Mouse (Mus musculus) midbrain, embryonic 15.5 days (tissue): Measurements from ENCODE around the gene Actbl2. TPM values are rescaled to one million over a fixed set of nuclear protein-coding genes. Genes with fewer than 3 reads are reported as not detected.

Source experiments
- ATAC-seq: fragments of 200-750 bp; cut with Nextera tagmentation; replicated peaks from 2 replicates; pipeline ENCODE4 v1.8.0; 2017; ENCODE audit warnings: moderate TSS enrichment
- H3K27ac ChIP-seq: fragments of 300-500 bp; sonication (generic); 2 replicates; pipeline ENCODE4 v1.5.1; 2015; ENCODE audit warnings: mild to moderate bottlenecking, inconsistent platforms
- H3K27me3 ChIP-seq: fragments of 300-500 bp; sonication (generic); replicated peaks from 2 replicates; pipeline ENCODE4 v1.6.1; 2015; ENCODE audit warnings: inconsistent platforms
- H3K36me3 ChIP-seq: fragments of 300-500 bp; sonication (generic); replicated peaks from 2 replicates; pipeline ENCODE4 v1.6.1; 2015; ENCODE audit warnings: inconsistent platforms
- H3K4me1 ChIP-seq: fragments of 300-500 bp; sonication (generic); 2 replicates; pipeline ENCODE4 v1.6.1; 2015; ENCODE audit warnings: inconsistent platforms
- H3K4me2 ChIP-seq: fragments of 300-500 bp; sonication (generic); 2 replicates; pipeline ENCODE4 v1.6.1; 2015; ENCODE audit warnings: inconsistent platforms, mild to moderate bottlenecking, moderate library complexity
- H3K4me3 ChIP-seq: fragments of 300-500 bp; sonication (generic); 2 replicates; pipeline ENCODE4 v1.5.1; 2015; ENCODE audit warnings: mild to moderate bottlenecking, inconsistent platforms
- H3K9ac ChIP-seq: fragments of 300-500 bp; sonication (generic); 2 replicates; pipeline ENCODE4 v1.6.1; 2015; ENCODE audit warnings: mild to moderate bottlenecking, inconsistent platforms
- H3K9me3 ChIP-seq: fragments of 300-500 bp; sonication (generic); 2 replicates; pipeline ENCODE4 v1.6.1; 2016; ENCODE audit warnings: inconsistent platforms
- WGBS: fragments of 180-500 bp; shearing (Covaris S2); methylation state at CpG from one replicate; pipeline ENCODE4 v1.1.7; 2015; ENCODE audit warnings: mixed read lengths; 5-methylcytosine and 5-hydroxymethylcytosine counted together
- polyA plus RNA-seq: library from polyadenylated mRNA; unstranded; fragments of >200 nt; fragmentation: Nextera tagmentation; extraction: Ambion mirVana; gene quantifications from 2 replicates; pipeline ENCODE4 v1.2.1, GENCODE M21; 2015

Gene Actbl2
- polyA plus RNA-seq, 1 experiment from 2014 or later, result not detected

- Histone ChIP-seq H3K4me3 (no peak overlapping the region), H3K27ac (0 out of 2 replicates have a peak overlapping the region, but pooled peaks have one; percentile 25), H3K9ac (no peak overlapping the region), H3K36me3 (no peaks in the 10 kb centered on the region), H3K4me2 (no peak overlapping the region), H3K9me3 (no peaks in the 10 kb centered on the region), H3K4me1 (no peaks in the 10 kb centered on the region), H3K27me3 (no peaks in the 10 kb centered on the region)
- 85% methylated on average over 17 of the region's 17 CpGs for WGBS
- ATAC-seq, result no peak
Observed at GRCm38 (mm10) chr13:111291161-111291957, 36.5 kb downstream of the Actbl2 start.

GRCm38 (mm10) chr13:111291958-111292493 lies 37.2 kb downstream of the Actbl2 start:
- Histone ChIP-seq H3K4me3 (no peak overlapping the region), H3K4me2 (no peak overlapping the region), H3K27ac (no peak overlapping the region), H3K4me1 (no peaks in the 10 kb centered on the region), H3K9me3 (no peaks in the 10 kb centered on the region), H3K36me3 (no peaks in the 10 kb centered on the region), H3K9ac (no peak overlapping the region), H3K27me3 (no peaks in the 10 kb centered on the region)
- 49% methylated on average over 7 of the region's 7 CpGs for WGBS
- peak; percentile 52 for ATAC-seq

GRCm38 (mm10) chr13:111293478-111293877 lies 38.7 kb downstream of the Actbl2 start:
- no peaks in the 10 kb centered on the region for H3K36me3 ChIP-seq
- H3K9ac ChIP-seq, result no peak overlapping the region
- no peak overlapping the region for H3K4me2 ChIP-seq
- ATAC-seq, result no peak
- WGBS, result 90% methylated on average over 2 of the region's 2 CpGs
- H3K9me3 ChIP-seq, result no peaks in the 10 kb centered on the region
- no peak overlapping the region for H3K27ac ChIP-seq
- H3K4me1 ChIP-seq, result no peaks in the 10 kb centered on the region
- H3K4me3 ChIP-seq, result no peak overlapping the region
- no peaks in the 10 kb centered on the region for H3K27me3 ChIP-seq

GRCm38 (mm10) chr13:111294965-111295494 lies 40.2 kb downstream of the Actbl2 start:
- no peaks in the 10 kb centered on the region for H3K27me3 ChIP-seq
- WGBS, result 78% methylated on average over 4 of the region's 4 CpGs
- no peaks in the 10 kb centered on the region for H3K4me1 ChIP-seq
- no peak overlapping the region for H3K9ac ChIP-seq
- ATAC-seq, result no peak
- H3K36me3 ChIP-seq, result no peaks in the 10 kb centered on the region
- H3K4me3 ChIP-seq, result no peak overlapping the region
- H3K9me3 ChIP-seq, result no peaks in the 10 kb centered on the region
- no peak overlapping the region for H3K27ac ChIP-seq
- H3K4me2 ChIP-seq, result no peak overlapping the region

- Histone ChIP-seq H3K9me3 (no peaks in the 10 kb centered on the region), H3K4me3 (no peak overlapping the region), H3K27me3 (no peaks in the 10 kb centered on the region), H3K9ac (no peak overlapping the region), H3K36me3 (no peaks in the 10 kb centered on the region), H3K4me2 (no peak overlapping the region), H3K4me1 (no peaks in the 10 kb centered on the region), H3K27ac (no peak overlapping the region)
- WGBS, result 74% methylated on average over 5 of the region's 5 CpGs
- no peak for ATAC-seq
Observed at GRCm38 (mm10) chr13:111296029-111296428, 41.2 kb downstream of the Actbl2 start.

GRCm38 (mm10) chr13:111297614-111298013 lies 42.8 kb downstream of the Actbl2 start:
- Histone ChIP-seq H3K4me2 (no peak overlapping the region), H3K36me3 (no peaks in the 10 kb centered on the region), H3K27me3 (no peaks in the 10 kb centered on the region), H3K9me3 (no peaks in the 10 kb centered on the region), H3K4me1 (no peaks in the 10 kb centered on the region), H3K9ac (no peak overlapping the region), H3K27ac (no peak overlapping the region), H3K4me3 (no peak overlapping the region)
- WGBS, result 90% methylated on average over 6 of the region's 6 CpGs
- ATAC-seq, result no peak

- Histone ChIP-seq H3K27me3 (no peaks in the 10 kb centered on the region), H3K4me2 (no peak overlapping the region), H3K27ac (no peak overlapping the region), H3K36me3 (no peaks in the 10 kb centered on the region), H3K4me3 (no peak overlapping the region), H3K9ac (no peak overlapping the region), H3K4me1 (no peaks in the 10 kb centered on the region), H3K9me3 (no peaks in the 10 kb centered on the region)
- WGBS, result 90% methylated on average over 8 of the region's 8 CpGs
- no peak for ATAC-seq
Observed at GRCm38 (mm10) chr13:111299145-111299713, 44.4 kb downstream of the Actbl2 start.

- ATAC-seq, result no peak
- Histone ChIP-seq H3K4me2 (no peak overlapping the region), H3K9ac (no peak overlapping the region), H3K4me3 (no peak overlapping the region), H3K27ac (no peak overlapping the region), H3K36me3 (no peaks in the 10 kb centered on the region), H3K27me3 (no peaks in the 10 kb centered on the region), H3K4me1 (no peaks in the 10 kb centered on the region), H3K9me3 (no peaks in the 10 kb centered on the region)
- 92% methylated on average over 3 of the region's 3 CpGs for WGBS
Observed at GRCm38 (mm10) chr13:111300846-111301245, 46.0 kb downstream of the Actbl2 start.

GRCm38 (mm10) chr13:111301431-111301830 lies 46.6 kb downstream of the Actbl2 start:
- 90% methylated on average over 2 of the region's 2 CpGs for WGBS
- ATAC-seq, result no peak

GRCm38 (mm10) chr13:111304194-111304593 lies 49.4 kb downstream of the Actbl2 start:
- whole genome bisulfite sequencing, result 81% methylated on average over 2 of the region's 2 CpGs

More at GRCm38 (mm10) chr13:111301431-111301830, 46.6 kb downstream of the Actbl2 start:
- Histone ChIP-seq H3K9ac (no peak overlapping the region), H3K9me3 (no peaks in the 10 kb centered on the region), H3K4me3 (no peak overlapping the region), H3K36me3 (no peaks in the 10 kb centered on the region), H3K4me2 (no peak overlapping the region), H3K4me1 (no peaks in the 10 kb centered on the region), H3K27me3 (no peaks in the 10 kb centered on the region), H3K27ac (no peak overlapping the region)

GRCm38 (mm10) chr13:111304736-111305135 lies 49.9 kb downstream of the Actbl2 start:
- Histone ChIP-seq H3K27me3 (no peaks in the 10 kb centered on the region), H3K9ac (no peak overlapping the region), H3K36me3 (no peaks in the 10 kb centered on the region), H3K9me3 (no peaks in the 10 kb centered on the region), H3K4me1 (no peaks in the 10 kb centered on the region), H3K4me2 (no peak overlapping the region), H3K4me3 (no peak overlapping the region), H3K27ac (no peak overlapping the region)
- ATAC-seq, result no peak
- 94% methylated on average over 5 of the region's 5 CpGs for WGBS

More at GRCm38 (mm10) chr13:111304194-111304593, 49.4 kb downstream of the Actbl2 start:
- Histone ChIP-seq H3K27me3 (no peaks in the 10 kb centered on the region), H3K4me2 (no peak overlapping the region), H3K4me1 (no peaks in the 10 kb centered on the region), H3K27ac (no peak overlapping the region), H3K4me3 (no peak overlapping the region), H3K36me3 (no peaks in the 10 kb centered on the region), H3K9ac (no peak overlapping the region), H3K9me3 (no peaks in the 10 kb centered on the region)
- ATAC-seq, result no peak
